Mouse (Mus musculus): Measurements from ENCODE around the gene Rph3al. TPM values are rescaled to one million over a fixed set of nuclear protein-coding genes. Genes with fewer than 3 reads are reported as not detected.

The Rph3al gene
- polyA plus RNA-seq, 1 experiment from 2014 or later = 1.1 TPM

- H3K4me2 ChIP-seq = no peak overlapping the region
- 0 out of 2 replicates have a peak, but pooled peaks cover 2% of the 10 kb centered on the region for H3K4me1 ChIP-seq (ENCODE audit: control insufficient read depth, insufficient read depth, low read length)
- WGBS = 89% methylated on average over 3 of the region's 3 CpGs
- no peaks in the 10 kb centered on the region for H3K9me3 ChIP-seq (ENCODE audit: control insufficient read depth, low read length)
- no peak overlapping the region for H3K27ac ChIP-seq (ENCODE audit: low read depth, low read length)
- no peaks in the 10 kb centered on the region for H3K27me3 ChIP-seq (ENCODE audit: control insufficient read depth, insufficient read depth, low read length)
- no peak for DNase-seq (ENCODE audit: low spot score, missing footprints)
- no peak overlapping the region for H3K9ac ChIP-seq (ENCODE audit: low read length)
- no peak overlapping the region for H3K4me3 ChIP-seq (ENCODE audit: low read depth, low read length)
- no peak for ATAC-seq (ENCODE audit: low FRiP score)
- H3K36me3 ChIP-seq (ENCODE audit: control insufficient read depth, insufficient read depth, low read length) = no peaks in the 10 kb centered on the region
Measured at GRCm38 (mm10) chr11:75810526-75810925, 127.7 kb downstream of the Rph3al start.

- Histone ChIP-seq H3K4me1 (ENCODE audit: control insufficient read depth, insufficient read depth, low read length) (0 out of 2 replicates have a peak, but pooled peaks cover 2% of the 10 kb centered on the region), H3K4me2 (no peak overlapping the region), H3K4me3 (ENCODE audit: low read depth, low read length) (no peak overlapping the region), H3K36me3 (ENCODE audit: control insufficient read depth, insufficient read depth, low read length) (no peaks in the 10 kb centered on the region), H3K27me3 (ENCODE audit: control insufficient read depth, insufficient read depth, low read length) (no peaks in the 10 kb centered on the region), H3K9me3 (ENCODE audit: control insufficient read depth, low read length) (no peaks in the 10 kb centered on the region), H3K9ac (ENCODE audit: low read length) (no peak overlapping the region), H3K27ac (ENCODE audit: low read depth, low read length) (no peak overlapping the region)
- ATAC-seq (ENCODE audit: low FRiP score) (no peak), DNase-seq (ENCODE audit: low spot score, missing footprints) (no peak)
- 56% methylated on average over 5 of the region's 5 CpGs for WGBS
Measured at GRCm38 (mm10) chr11:75807486-75807885, 130.7 kb downstream of the Rph3al start.

GRCm38 (mm10) chr11:75801771-75802550 is 136.3 kb downstream of the Rph3al start:
- DNase-seq (ENCODE audit: low spot score, missing footprints) = no peak
- Histone ChIP-seq H3K4me1 (ENCODE audit: control insufficient read depth, insufficient read depth, low read length) (no peaks in the 10 kb centered on the region), H3K27me3 (ENCODE audit: control insufficient read depth, insufficient read depth, low read length) (peaks cover 4% of the 10 kb centered on the region; the same call in 1 of the 2 replicates), H3K4me3 (ENCODE audit: low read depth, low read length) (no peak overlapping the region), H3K4me2 (no peak overlapping the region), H3K36me3 (ENCODE audit: control insufficient read depth, insufficient read depth, low read length) (no peaks in the 10 kb centered on the region), H3K9ac (ENCODE audit: low read length) (no peak overlapping the region), H3K27ac (ENCODE audit: low read depth, low read length) (no peak overlapping the region), H3K9me3 (ENCODE audit: control insufficient read depth, low read length) (no peaks in the 10 kb centered on the region)
- ATAC-seq (ENCODE audit: low FRiP score) = no peak
- WGBS = 89% methylated on average over 7 of the region's 7 CpGs

GRCm38 (mm10) chr11:75801369-75801768 is 136.9 kb downstream of the Rph3al start:
- Histone ChIP-seq H3K27ac (ENCODE audit: low read depth, low read length) (no peak overlapping the region), H3K9ac (ENCODE audit: low read length) (no peak overlapping the region), H3K36me3 (ENCODE audit: control insufficient read depth, insufficient read depth, low read length) (no peaks in the 10 kb centered on the region), H3K9me3 (ENCODE audit: control insufficient read depth, low read length) (no peaks in the 10 kb centered on the region), H3K4me3 (ENCODE audit: low read depth, low read length) (no peak overlapping the region), H3K4me2 (no peak overlapping the region), H3K4me1 (ENCODE audit: control insufficient read depth, insufficient read depth, low read length) (no peaks in the 10 kb centered on the region), H3K27me3 (ENCODE audit: control insufficient read depth, insufficient read depth, low read length) (peaks cover 10% of the 10 kb centered on the region)
- 80% methylated on average over 4 of the region's 4 CpGs for WGBS
- DNase-seq (ENCODE audit: low spot score, missing footprints) = no peak
- no peak for ATAC-seq (ENCODE audit: low FRiP score)

DNA sequence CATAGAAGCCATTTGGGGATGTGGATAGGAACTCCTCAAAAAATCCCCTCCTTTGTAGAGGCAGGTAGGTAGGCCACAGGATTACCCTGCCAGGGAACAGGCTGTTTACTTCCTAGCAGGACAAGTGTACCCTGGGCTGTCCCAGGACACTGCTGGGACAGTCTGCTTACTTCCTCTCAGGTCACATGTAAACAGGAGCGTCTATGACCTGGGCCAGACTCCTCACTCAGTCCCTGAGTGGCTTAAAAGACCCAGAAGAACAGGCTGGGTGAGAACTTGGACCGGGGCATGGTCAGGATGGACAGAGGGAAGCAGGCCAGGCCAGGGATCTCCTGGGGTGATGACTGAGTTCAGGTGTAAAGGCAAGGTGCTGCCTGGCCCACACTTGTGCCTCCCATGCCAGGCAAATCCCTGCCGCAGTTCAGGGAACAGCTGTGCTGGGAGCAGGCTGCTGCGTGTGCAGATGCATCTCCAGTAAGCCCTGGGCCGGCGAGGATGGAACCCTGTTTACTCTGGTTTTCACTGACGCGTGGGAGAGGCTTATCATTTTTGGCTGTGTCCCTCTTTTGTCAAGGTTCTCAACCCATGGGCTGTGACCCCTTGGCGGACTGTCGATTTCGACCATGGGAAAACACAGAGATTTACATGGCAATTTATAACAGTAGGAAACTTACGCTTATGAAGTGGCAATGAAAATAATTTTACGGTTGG is 141.5 kb downstream of the Rph3al start:
- Histone ChIP-seq H3K4me3 (ENCODE audit: low read depth, low read length) (no peak overlapping the region), H3K4me1 (ENCODE audit: control insufficient read depth, insufficient read depth, low read length) (peaks cover 12% of the 10 kb centered on the region; the same call in 1 of the 2 replicates), H3K27me3 (ENCODE audit: control insufficient read depth, insufficient read depth, low read length) (peaks cover 40% of the 10 kb centered on the region), H3K9me3 (ENCODE audit: control insufficient read depth, low read length) (no peaks in the 10 kb centered on the region), H3K9ac (ENCODE audit: low read length) (no peak overlapping the region), H3K27ac (ENCODE audit: low read depth, low read length) (no peak overlapping the region), H3K4me2 (no peak overlapping the region), H3K36me3 (ENCODE audit: control insufficient read depth, insufficient read depth, low read length) (no peaks in the 10 kb centered on the region)
- ATAC-seq (ENCODE audit: low FRiP score) (no peak), DNase-seq (ENCODE audit: low spot score, missing footprints) (no peak)
- 69% methylated on average over 13 of the region's 13 CpGs for WGBS

DNA sequence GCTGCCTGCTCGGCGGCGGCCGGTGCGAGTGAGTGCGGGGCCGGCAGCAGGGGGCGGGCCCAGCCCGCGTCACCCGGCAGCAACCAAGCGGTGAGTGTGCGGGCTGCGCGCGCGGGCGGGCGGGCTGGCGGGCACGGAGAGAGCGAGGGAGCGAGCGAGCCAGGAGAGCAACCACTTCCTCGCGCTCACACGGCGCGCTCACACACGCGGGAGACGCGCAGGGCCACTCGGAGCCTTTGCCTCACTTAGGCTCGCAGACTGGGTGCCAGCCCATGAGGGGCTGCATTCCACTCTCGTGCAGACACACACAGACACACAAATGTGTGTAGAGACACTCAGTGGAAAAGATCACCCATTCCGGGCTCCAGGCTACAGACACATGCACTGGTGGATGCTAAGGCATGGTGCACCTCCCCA is 142.2 kb downstream of the Rph3al start, which contains the start of gene Doc2b:
TSS of gene Doc2b (minus strand) at position 21 of the 417 bp plus-strand sequence.
- H3K4me1 ChIP-seq (ENCODE audit: control insufficient read depth, insufficient read depth, low read length) = peaks cover 12% of the 10 kb centered on the region; the same call in 1 of the 2 replicates
- H3K4me2 ChIP-seq = peak within 1 kb of the TSS; percentile 48
- no peaks in the 10 kb centered on the region for H3K36me3 ChIP-seq (ENCODE audit: control insufficient read depth, insufficient read depth, low read length)
- ATAC-seq (ENCODE audit: low FRiP score) = peak; percentile 72
- no peak within 1 kb of the TSS for H3K27ac ChIP-seq (ENCODE audit: low read depth, low read length)
- peak within 1 kb of the TSS; percentile 39 for H3K9ac ChIP-seq (ENCODE audit: low read length)
- DNase-seq (ENCODE audit: low spot score, missing footprints) = no peak
- no peaks in the 10 kb centered on the region for H3K9me3 ChIP-seq (ENCODE audit: control insufficient read depth, low read length)
- 3% methylated on average over 30 of the region's 37 CpGs for WGBS
- peaks cover 40% of the 10 kb centered on the region for H3K27me3 ChIP-seq (ENCODE audit: control insufficient read depth, insufficient read depth, low read length)
- peak within 1 kb of the TSS; percentile 36 for H3K4me3 ChIP-seq (ENCODE audit: low read depth, low read length)

DNA sequence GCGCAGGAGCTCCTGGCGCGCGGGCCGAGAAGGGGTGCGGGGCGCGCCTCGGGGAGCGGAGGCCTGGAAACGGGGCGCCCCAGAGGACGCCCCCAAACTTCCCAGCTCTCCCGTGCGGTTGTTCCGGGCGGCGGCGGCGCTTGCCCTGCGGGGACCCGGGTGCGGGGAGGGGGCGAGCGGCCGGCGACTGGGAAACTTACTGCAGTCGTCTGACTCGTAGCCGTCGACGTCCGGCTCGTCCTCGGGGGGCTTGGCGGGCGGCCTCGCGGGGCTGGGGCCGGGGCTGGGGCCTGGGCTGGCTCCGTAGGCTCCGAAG is 142.9 kb downstream of the Rph3al start:
- Histone ChIP-seq H3K4me1 (ENCODE audit: control insufficient read depth, insufficient read depth, low read length) (peaks cover 12% of the 10 kb centered on the region; the same call in 1 of the 2 replicates), H3K36me3 (ENCODE audit: control insufficient read depth, insufficient read depth, low read length) (no peaks in the 10 kb centered on the region), H3K9me3 (ENCODE audit: control insufficient read depth, low read length) (no peaks in the 10 kb centered on the region), H3K27ac (ENCODE audit: low read depth, low read length) (no peak overlapping the region), H3K9ac (ENCODE audit: low read length) (peak overlapping the region; percentile 39), H3K27me3 (ENCODE audit: control insufficient read depth, insufficient read depth, low read length) (peaks cover 40% of the 10 kb centered on the region), H3K4me2 (peak overlapping the region; percentile 48), H3K4me3 (ENCODE audit: low read depth, low read length) (peak overlapping the region; percentile 36)
- 3% methylated on average over 40 of the region's 42 CpGs for WGBS
- ATAC-seq (ENCODE audit: low FRiP score) = no peak; the same call in 1 of the 2 replicates
- no peak for DNase-seq (ENCODE audit: low spot score, missing footprints)

DNA sequence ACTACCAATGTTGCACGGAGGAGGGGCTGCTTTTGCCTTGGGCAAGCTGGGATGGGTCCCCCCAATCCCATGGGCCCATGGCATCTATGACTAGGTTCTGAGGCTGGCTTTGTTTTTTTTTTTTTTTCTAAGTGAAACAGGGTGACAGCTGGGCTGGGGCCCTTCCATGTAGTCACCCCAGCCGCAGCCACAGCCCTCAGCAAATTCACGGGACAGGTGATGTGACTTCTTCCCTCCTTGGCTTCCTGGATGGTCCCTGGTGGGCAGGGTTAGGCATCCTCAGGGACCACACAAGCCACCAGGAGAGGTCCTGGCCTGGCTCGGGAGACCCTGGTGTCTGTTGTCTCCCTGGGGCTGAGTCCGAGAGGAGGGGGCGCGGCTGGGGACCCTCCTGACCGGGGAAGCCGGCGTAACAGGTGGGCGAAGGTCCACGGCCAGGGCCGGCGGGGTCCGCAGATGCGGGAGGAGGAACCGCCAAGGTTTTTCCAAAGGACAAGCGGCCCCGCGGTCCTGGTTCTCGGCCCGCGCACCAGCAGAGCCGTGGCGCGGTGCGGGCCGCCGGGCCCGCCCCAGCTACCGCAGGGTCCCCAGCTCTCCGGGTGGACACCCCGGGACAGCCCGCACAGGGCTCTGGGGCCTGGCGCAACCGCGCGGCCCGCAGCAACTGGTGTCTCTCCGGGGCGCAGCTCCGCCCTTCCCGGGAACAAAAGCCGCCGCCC is 143.5 kb downstream of the Rph3al start:
- DNase-seq (ENCODE audit: low spot score, missing footprints) (peak; percentile 93), ATAC-seq (ENCODE audit: low FRiP score) (peak; percentile 35; the same call in 1 of the 2 replicates)
- H3K27ac ChIP-seq (ENCODE audit: low read depth, low read length) = no peak overlapping the region
- H3K4me1 ChIP-seq (ENCODE audit: control insufficient read depth, insufficient read depth, low read length) = peaks cover 12% of the 10 kb centered on the region; the same call in 1 of the 2 replicates
- WGBS = 5% methylated on average over 44 of the region's 45 CpGs
- peak overlapping the region; percentile 48 for H3K4me2 ChIP-seq
- H3K27me3 ChIP-seq (ENCODE audit: control insufficient read depth, insufficient read depth, low read length) = peaks cover 40% of the 10 kb centered on the region
- H3K9ac ChIP-seq (ENCODE audit: low read length) = peak overlapping the region; percentile 39; the same call in 1 of the 2 replicates
- peak overlapping the region; percentile 36 for H3K4me3 ChIP-seq (ENCODE audit: low read depth, low read length)
- H3K36me3 ChIP-seq (ENCODE audit: control insufficient read depth, insufficient read depth, low read length) = no peaks in the 10 kb centered on the region
- H3K9me3 ChIP-seq (ENCODE audit: control insufficient read depth, low read length) = no peaks in the 10 kb centered on the region
